Mouse (Mus musculus): Measurements from ENCODE around the gene Cluh. TPM values are rescaled to one million over a fixed set of nuclear protein-coding genes. Genes with fewer than 3 reads are reported as not detected.
A peak's percentile ranks its signal among the peaks of the same experiment; 100 is the strongest.

Cluh gene
- polyA plus RNA-seq, 1 experiment from 2014 or later: 47.0 TPM

DNA sequence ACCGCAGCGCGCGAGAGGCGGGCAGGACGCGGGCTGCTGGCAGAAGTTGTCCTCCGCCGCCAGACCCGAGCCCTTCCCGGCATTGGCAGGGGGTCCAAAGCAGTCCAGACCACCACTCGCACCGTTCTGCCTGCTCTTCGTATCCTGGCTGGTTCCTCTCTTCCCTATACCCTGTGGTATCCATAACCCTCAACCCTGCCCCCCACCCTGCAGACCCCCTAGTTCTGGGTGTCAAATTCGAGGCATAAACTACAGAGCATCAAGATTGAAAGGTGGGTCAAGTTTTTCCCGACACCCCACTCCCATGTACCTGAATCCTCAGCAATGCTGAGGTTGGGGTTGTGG lies 29.4 kb upstream of the Cluh start:
- Histone ChIP-seq H3K36me3 (ENCODE audit: control insufficient read depth, insufficient read depth, low read length) (no peaks in the 10 kb centered on the region), H3K4me3 (ENCODE audit: low read depth, low read length) (0 out of 2 replicates have a peak overlapping the region, but pooled peaks have one; percentile 28), H3K4me1 (replicated peaks; ENCODE audit: control insufficient read depth, insufficient read depth, low read length) (no peaks in the 10 kb centered on the region; the same call in 1 of the 2 replicates), H3K9me3 (ENCODE audit: control insufficient read depth, low read length) (no peaks in the 10 kb centered on the region), H3K27me3 (replicated peaks; ENCODE audit: control insufficient read depth, insufficient read depth, low read length) (peaks cover 33% of the 10 kb centered on the region), H3K9ac (ENCODE audit: low read length) (no peak overlapping the region), H3K4me2 (ENCODE audit: low read length) (peak overlapping the region; percentile 49), H3K27ac (ENCODE audit: low read depth) (no peak overlapping the region)
- WGBS: 5% methylated on average over 11 of the region's 16 CpGs
- DNase-seq (ENCODE audit: low spot score) (no peak), ATAC-seq (replicated peaks; ENCODE audit: low FRiP score, low TSS enrichment, low read depth) (no peak)

DNA sequence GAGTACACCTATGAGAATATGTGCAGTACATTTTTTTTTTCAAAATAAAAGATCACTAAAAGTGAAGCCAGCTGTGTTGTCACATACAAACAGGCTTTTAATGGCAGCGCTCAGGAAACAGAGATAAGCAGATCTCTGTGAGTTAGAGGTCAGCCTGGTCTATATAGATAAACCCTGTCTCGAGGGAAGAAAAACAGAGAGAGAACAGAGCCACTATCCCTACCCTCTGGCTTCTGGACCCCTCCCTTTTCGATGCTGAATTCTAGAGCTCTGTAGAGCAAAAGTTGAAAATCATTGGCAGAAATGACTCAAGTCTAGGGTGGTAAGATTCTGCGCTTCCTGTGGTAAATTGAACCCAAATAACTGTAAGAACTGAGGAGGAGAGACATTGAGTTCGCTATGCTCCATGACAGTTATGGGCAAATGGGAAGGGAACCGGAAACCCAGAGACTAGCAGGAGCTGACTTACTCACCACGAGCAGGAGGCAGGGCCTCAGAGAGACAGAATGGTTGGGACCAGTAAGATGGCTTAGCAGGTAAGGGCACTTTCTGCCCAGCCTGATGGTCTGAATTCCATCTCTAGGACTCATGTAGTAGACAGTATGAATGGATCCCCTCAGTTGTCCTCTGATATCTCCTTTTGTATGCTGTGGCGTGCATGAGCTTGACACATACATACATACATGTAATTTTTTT lies 27.2 kb upstream of the Cluh start:
- H3K4me2 ChIP-seq (ENCODE audit: low read length): no peak overlapping the region
- no peaks in the 10 kb centered on the region for H3K36me3 ChIP-seq (ENCODE audit: control insufficient read depth, insufficient read depth, low read length)
- ATAC-seq (replicated peaks; ENCODE audit: low FRiP score, low TSS enrichment, low read depth): no peak
- DNase-seq (ENCODE audit: low spot score): no peak
- H3K27me3 ChIP-seq (replicated peaks; ENCODE audit: control insufficient read depth, insufficient read depth, low read length): peaks cover 33% of the 10 kb centered on the region
- no peaks in the 10 kb centered on the region for H3K9me3 ChIP-seq (ENCODE audit: control insufficient read depth, low read length)
- no peaks in the 10 kb centered on the region; the same call in 1 of the 2 replicates for H3K4me1 ChIP-seq (replicated peaks; ENCODE audit: control insufficient read depth, insufficient read depth, low read length)
- H3K27ac ChIP-seq (ENCODE audit: low read depth): no peak overlapping the region
- no peak overlapping the region for H3K9ac ChIP-seq (ENCODE audit: low read length)
- H3K4me3 ChIP-seq (ENCODE audit: low read depth, low read length): no peak overlapping the region
- WGBS: 65% methylated on average over 8 of the region's 8 CpGs

DNA sequence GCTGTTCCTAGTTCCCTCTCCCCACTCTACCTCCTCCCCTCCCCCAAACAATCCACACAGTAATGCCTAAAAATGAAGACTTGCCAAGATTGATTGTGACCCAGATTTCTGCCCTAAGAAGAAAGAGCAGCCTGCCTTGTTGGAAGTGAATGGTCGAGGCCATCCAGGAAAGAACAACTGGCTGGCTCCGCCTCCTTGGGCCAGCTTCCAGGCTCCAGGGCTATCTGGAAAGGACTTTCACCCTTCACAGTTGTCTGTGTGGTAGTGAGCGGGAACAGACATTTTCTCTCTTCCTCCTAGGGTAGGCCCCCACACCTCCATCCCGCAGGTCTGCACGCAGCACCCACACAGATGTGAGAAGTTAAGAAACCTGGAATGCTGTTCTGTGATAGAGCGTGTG lies 25.6 kb upstream of the Cluh start:
- no peak overlapping the region for H3K27ac ChIP-seq (ENCODE audit: low read depth)
- ATAC-seq (replicated peaks; ENCODE audit: low FRiP score, low TSS enrichment, low read depth): 0 out of 2 replicates have a peak, but pooled peaks have one; percentile 34

DNA sequence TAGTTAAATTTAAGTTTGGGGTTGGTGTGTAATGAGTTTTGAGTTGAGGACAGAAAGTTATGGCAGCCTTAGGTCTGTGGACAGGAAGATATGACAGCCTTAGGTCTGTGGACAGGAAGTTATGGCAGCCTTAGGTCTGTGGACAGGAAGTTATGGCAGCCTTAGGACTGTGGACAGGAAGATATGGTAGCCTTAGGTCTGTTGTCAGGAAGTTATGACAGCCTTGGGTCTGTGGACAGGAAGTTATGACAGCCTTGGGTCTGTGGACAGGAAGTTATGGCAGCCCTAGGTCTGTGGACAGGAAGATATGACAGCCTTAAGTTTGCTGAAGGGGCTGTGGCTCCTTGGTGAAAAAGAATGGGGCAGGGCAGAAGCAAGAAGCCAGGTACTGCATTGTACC lies 24.0 kb upstream of the Cluh start:
- no peaks in the 10 kb centered on the region for H3K36me3 ChIP-seq (ENCODE audit: control insufficient read depth, insufficient read depth, low read length)
- H3K27ac ChIP-seq (ENCODE audit: low read depth): no peak overlapping the region
- no peak for ATAC-seq (replicated peaks; ENCODE audit: low FRiP score, low TSS enrichment, low read depth)
- H3K4me3 ChIP-seq (ENCODE audit: low read depth, low read length): no peak overlapping the region
- no peaks in the 10 kb centered on the region; the same call in 1 of the 2 replicates for H3K4me1 ChIP-seq (replicated peaks; ENCODE audit: control insufficient read depth, insufficient read depth, low read length)
- peaks cover 14% of the 10 kb centered on the region for H3K27me3 ChIP-seq (replicated peaks; ENCODE audit: control insufficient read depth, insufficient read depth, low read length)
- no peaks in the 10 kb centered on the region for H3K9me3 ChIP-seq (ENCODE audit: control insufficient read depth, low read length)
- no peak overlapping the region for H3K9ac ChIP-seq (ENCODE audit: low read length)
- H3K4me2 ChIP-seq (ENCODE audit: low read length): no peak overlapping the region
- DNase-seq (ENCODE audit: low spot score): no peak

More for the DNA sequence above, 25.6 kb upstream of the Cluh start:
- Histone ChIP-seq H3K9me3 (ENCODE audit: control insufficient read depth, low read length) (no peaks in the 10 kb centered on the region), H3K4me1 (replicated peaks; ENCODE audit: control insufficient read depth, insufficient read depth, low read length) (no peaks in the 10 kb centered on the region; the same call in 1 of the 2 replicates), H3K4me3 (ENCODE audit: low read depth, low read length) (no peak overlapping the region), H3K36me3 (ENCODE audit: control insufficient read depth, insufficient read depth, low read length) (no peaks in the 10 kb centered on the region), H3K27me3 (replicated peaks; ENCODE audit: control insufficient read depth, insufficient read depth, low read length) (peaks cover 25% of the 10 kb centered on the region), H3K4me2 (ENCODE audit: low read length) (no peak overlapping the region), H3K9ac (ENCODE audit: low read length) (no peak overlapping the region)
- 62% methylated on average over 6 of the region's 6 CpGs for WGBS
- DNase-seq (ENCODE audit: low spot score): no peak

DNA sequence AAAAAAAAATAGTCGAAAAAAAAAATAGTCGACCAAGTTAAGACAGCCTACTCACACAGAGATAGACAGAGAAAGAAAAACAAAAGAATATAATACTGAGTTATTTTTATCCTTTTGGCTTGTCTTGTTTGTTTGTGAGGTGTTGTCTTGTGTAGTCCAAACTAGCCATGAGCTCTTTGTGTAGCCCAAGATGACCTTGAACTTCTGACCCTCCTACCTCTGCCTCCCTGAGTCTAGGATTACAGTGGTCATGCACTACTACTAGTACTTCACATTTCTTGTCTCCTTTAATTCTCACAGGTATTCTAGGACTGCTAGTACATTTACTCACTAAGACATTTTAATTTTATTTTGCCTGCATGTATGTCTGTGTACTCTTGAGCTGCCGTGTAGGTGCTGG lies 21.8 kb upstream of the Cluh start:
- no peak overlapping the region for H3K4me2 ChIP-seq (ENCODE audit: low read length)
- H3K9ac ChIP-seq (ENCODE audit: low read length): no peak overlapping the region
- no peak overlapping the region for H3K27ac ChIP-seq (ENCODE audit: low read depth)
- DNase-seq (ENCODE audit: low spot score): no peak
- H3K4me1 ChIP-seq (replicated peaks; ENCODE audit: control insufficient read depth, insufficient read depth, low read length): no peaks in the 10 kb centered on the region; the same call in 1 of the 2 replicates
- 87% methylated on average over 3 of the region's 3 CpGs for WGBS
- no peak overlapping the region for H3K4me3 ChIP-seq (ENCODE audit: low read depth, low read length)
- no peak for ATAC-seq (replicated peaks; ENCODE audit: low FRiP score, low TSS enrichment, low read depth)
- H3K9me3 ChIP-seq (ENCODE audit: control insufficient read depth, low read length): no peaks in the 10 kb centered on the region
- H3K36me3 ChIP-seq (ENCODE audit: control insufficient read depth, insufficient read depth, low read length): no peaks in the 10 kb centered on the region
- H3K27me3 ChIP-seq (replicated peaks; ENCODE audit: control insufficient read depth, insufficient read depth, low read length): no peaks in the 10 kb centered on the region

- Histone ChIP-seq H3K4me3 (ENCODE audit: low read depth, low read length) (no peak overlapping the region), H3K4me2 (ENCODE audit: low read length) (no peak overlapping the region), H3K27ac (ENCODE audit: low read depth) (no peak overlapping the region), H3K9me3 (ENCODE audit: control insufficient read depth, low read length) (no peaks in the 10 kb centered on the region), H3K36me3 (ENCODE audit: control insufficient read depth, insufficient read depth, low read length) (no peaks in the 10 kb centered on the region), H3K9ac (ENCODE audit: low read length) (no peak overlapping the region), H3K4me1 (replicated peaks; ENCODE audit: control insufficient read depth, insufficient read depth, low read length) (no peaks in the 10 kb centered on the region), H3K27me3 (replicated peaks; ENCODE audit: control insufficient read depth, insufficient read depth, low read length) (peaks cover 2% of the 10 kb centered on the region; the same call in 1 of the 2 replicates)
- no peak for ATAC-seq (replicated peaks; ENCODE audit: low FRiP score, low TSS enrichment, low read depth)
- 65% methylated on average over 7 of the region's 7 CpGs for WGBS
- no peak for DNase-seq (ENCODE audit: low spot score)
These were observed 17.2 kb upstream of the Cluh start for GRCm38 (mm10) chr11:74631880-74632789.

DNA sequence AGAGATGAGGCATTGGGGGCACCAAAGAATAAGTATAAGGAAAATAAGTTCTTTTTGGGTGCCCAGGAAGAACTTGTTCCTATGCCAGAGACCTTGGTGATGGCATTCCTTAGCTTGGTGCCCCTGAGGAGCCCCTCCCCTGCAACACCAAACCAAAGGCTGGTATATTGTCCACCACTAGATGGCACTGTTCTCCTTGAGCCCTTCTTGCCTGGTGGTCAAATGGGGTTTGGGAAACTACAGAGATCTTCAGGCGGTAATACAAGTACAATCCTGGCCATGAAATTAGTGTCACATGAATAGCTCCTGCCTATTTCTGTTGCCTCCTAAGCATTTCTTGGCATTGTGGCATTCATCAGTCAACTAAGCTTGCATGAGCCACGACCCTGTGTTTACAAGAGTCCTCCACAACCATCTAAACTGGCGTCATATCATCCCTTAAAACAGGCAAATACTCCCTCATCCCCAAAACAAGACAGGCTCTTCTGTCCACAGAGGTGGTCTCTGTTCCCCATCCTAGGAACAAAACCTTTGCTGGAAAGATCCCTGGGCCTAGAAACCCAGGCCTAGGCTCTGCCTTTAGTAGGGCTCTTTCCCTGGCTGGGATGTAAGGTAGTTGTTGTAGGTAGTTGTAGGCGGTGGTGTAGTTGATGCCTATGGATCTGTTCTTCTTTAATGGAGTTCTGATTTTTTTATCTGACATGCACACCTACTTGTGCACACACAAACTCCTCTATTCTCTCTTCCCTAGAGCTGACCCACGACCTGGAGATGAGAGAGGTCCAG lies 14.6 kb upstream of the Cluh start:
- DNase-seq (ENCODE audit: low spot score): peak; percentile 79
- Histone ChIP-seq H3K4me2 (ENCODE audit: low read length) (no peak overlapping the region), H3K9me3 (ENCODE audit: control insufficient read depth, low read length) (no peaks in the 10 kb centered on the region), H3K27me3 (replicated peaks; ENCODE audit: control insufficient read depth, insufficient read depth, low read length) (peaks cover 5% of the 10 kb centered on the region; the same call in 1 of the 2 replicates), H3K27ac (ENCODE audit: low read depth) (no peak overlapping the region), H3K4me1 (replicated peaks; ENCODE audit: control insufficient read depth, insufficient read depth, low read length) (peaks cover 10% of the 10 kb centered on the region; the same call in 1 of the 2 replicates), H3K4me3 (ENCODE audit: low read depth, low read length) (no peak overlapping the region), H3K9ac (ENCODE audit: low read length) (no peak overlapping the region), H3K36me3 (ENCODE audit: control insufficient read depth, insufficient read depth, low read length) (no peaks in the 10 kb centered on the region)
- ATAC-seq (replicated peaks; ENCODE audit: low FRiP score, low TSS enrichment, low read depth): no peak
- WGBS: 65% methylated on average over 5 of the region's 5 CpGs

DNA sequence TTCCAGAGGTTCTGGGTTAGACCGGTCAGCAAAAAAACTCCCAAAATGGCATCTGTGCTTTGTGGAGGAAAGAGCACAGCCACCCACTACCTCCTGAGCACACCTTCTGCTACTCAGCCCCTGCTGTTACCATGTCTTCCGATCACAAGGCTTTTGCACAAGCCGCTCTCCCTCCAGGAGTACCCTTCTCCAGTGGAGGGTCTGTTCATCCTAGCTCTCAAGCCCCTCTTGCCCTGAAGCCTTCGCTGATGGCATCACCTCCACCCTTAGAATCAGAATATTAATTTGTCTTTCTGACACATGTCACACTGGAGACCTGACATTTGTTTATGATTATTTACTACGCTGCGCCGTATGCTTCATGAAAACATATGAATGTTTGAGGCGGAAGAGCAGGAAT lies 11.8 kb upstream of the Cluh start:
- 20% methylated on average over 8 of the region's 8 CpGs for WGBS
- Histone ChIP-seq H3K36me3 (ENCODE audit: control insufficient read depth, insufficient read depth, low read length) (no peaks in the 10 kb centered on the region), H3K4me3 (ENCODE audit: low read depth, low read length) (peak overlapping the region; percentile 64), H3K4me1 (replicated peaks; ENCODE audit: control insufficient read depth, insufficient read depth, low read length) (peaks cover 10% of the 10 kb centered on the region; the same call in 1 of the 2 replicates), H3K27ac (ENCODE audit: low read depth) (0 out of 2 replicates have a peak overlapping the region, but pooled peaks have one; percentile 74), H3K9ac (ENCODE audit: low read length) (peak overlapping the region; percentile 74), H3K9me3 (ENCODE audit: control insufficient read depth, low read length) (no peaks in the 10 kb centered on the region), H3K27me3 (replicated peaks; ENCODE audit: control insufficient read depth, insufficient read depth, low read length) (peaks cover 5% of the 10 kb centered on the region; the same call in 1 of the 2 replicates), H3K4me2 (ENCODE audit: low read length) (peak overlapping the region; percentile 83)
- no peak for ATAC-seq (replicated peaks; ENCODE audit: low FRiP score, low TSS enrichment, low read depth)
- peak; percentile 55 for DNase-seq (ENCODE audit: low spot score)
